Mouse (Mus musculus) liver, postnatal 0 days (tissue): Measurements from ENCODE around the gene Fshr.

Experiments
- CTCF ChIP-seq: sonication (generic); IDR thresholded peaks from 2 replicates; pipeline ENCODE4 v1.5.1; 2016; ENCODE audit warnings: antibody characterized with exemption, low read depth
- EP300 ChIP-seq: IDR thresholded peaks from 2 replicates; pipeline ENCODE4 v1.6.1; 2016; ENCODE audit warnings: antibody characterized with exemption, low read depth, mild to moderate bottlenecking

GRCm38 (mm10) chr17:89200575-89200974, at the start of gene Fshr:
- TF ChIP-seq CTCF (no peak), EP300 (no peak)
